Mouse (Mus musculus) frontal cortex, postnatal 10 days (tissue): ENCODE measurements at regions not wholly inside any gene's neighbourhood (a gene's known extent, or its start where the extent isn't known, plus 50 kb on each side); places are given as distances from the start of the nearest gene placed in this dataset.

Experiments
- DNase-seq, 2 experiments: peaks; one replicate each; pipeline ENCODE4 v3.0.0; 2022; ENCODE audit warnings: low spot score in 2 of 2, mixed read lengths in 1 of 2

- DNase-seq: no peak
Measured at GRCm38 (mm10) chr7:111420698-111421097, 337.9 kb upstream of the Eif4g2 start.

- no peak for DNase-seq
Measured at GRCm38 (mm10) chr7:111417735-111418134, 334.9 kb upstream of the Eif4g2 start.

- no peak for DNase-seq
Measured at GRCm38 (mm10) chr7:111416061-111416460, 333.2 kb upstream of the Eif4g2 start.

GRCm38 (mm10) chr7:111413745-111414144 is 330.9 kb upstream of the Eif4g2 start:
- DNase-seq: no peak

- no peak for DNase-seq
Measured at GRCm38 (mm10) chr7:111412957-111413356, 330.1 kb upstream of the Eif4g2 start.

- no peak for DNase-seq
Measured at GRCm38 (mm10) chr7:111411386-111411960, 328.6 kb upstream of the Eif4g2 start.

GRCm38 (mm10) chr7:111395972-111396371 is 313.1 kb upstream of the Eif4g2 start:
- no peak for DNase-seq

GRCm38 (mm10) chr7:111395111-111395510 is 312.3 kb upstream of the Eif4g2 start:
- DNase-seq: no peak

GRCm38 (mm10) chr7:111393846-111394245 is 311.0 kb upstream of the Eif4g2 start:
- no peak for DNase-seq

- no peak for DNase-seq
Measured at GRCm38 (mm10) chr7:111389690-111390089, 306.9 kb upstream of the Eif4g2 start.

GRCm38 (mm10) chr7:111374534-111374933 is 291.7 kb upstream of the Eif4g2 start:
- no peak for DNase-seq

GRCm38 (mm10) chr7:111373380-111374173 is 290.7 kb upstream of the Eif4g2 start:
- DNase-seq: no peak

GRCm38 (mm10) chr7:111370421-111370887 is 287.6 kb upstream of the Eif4g2 start:
- no peak for DNase-seq

- DNase-seq: no peak
Measured at GRCm38 (mm10) chr7:111368296-111369004, 285.6 kb upstream of the Eif4g2 start.

- no peak for DNase-seq
Measured at GRCm38 (mm10) chr7:111366951-111367653, 284.3 kb upstream of the Eif4g2 start.

GRCm38 (mm10) chr7:111365384-111365783 is 282.6 kb upstream of the Eif4g2 start:
- no peak for DNase-seq

- no peak for DNase-seq
Measured at GRCm38 (mm10) chr7:111363206-111363605, 280.4 kb upstream of the Eif4g2 start.

- no peak for DNase-seq
Measured at GRCm38 (mm10) chr7:111362646-111363045, 279.8 kb upstream of the Eif4g2 start.

GRCm38 (mm10) chr7:111355088-111355656 is 272.3 kb upstream of the Eif4g2 start:
- DNase-seq: no peak

GRCm38 (mm10) chr7:111354066-111354465 is 271.2 kb upstream of the Eif4g2 start:
- DNase-seq: no peak

GRCm38 (mm10) chr7:111352176-111352575 is 269.3 kb upstream of the Eif4g2 start:
- DNase-seq: no peak

- DNase-seq: no peak
Measured at GRCm38 (mm10) chr7:111345117-111345516, 262.3 kb upstream of the Eif4g2 start.
